Mouse (Mus musculus): Measurements from ENCODE around the gene Gzmk.
"Not testable (repeated sequence)": the region's sequence is repeated elsewhere in the genome, so short reads cannot be mapped to it uniquely, and the experiment has no call there.

The Gzmk gene

GRCm38 (mm10) chr13:113225811-113226210 lies at the start of gene Gzmk:
Gene Gzmk (minus strand): TSS chr13:113225908.
- peak; percentile 80 for DNase-seq

GRCm38 (mm10) chr13:113271189-113271588 lies 45.5 kb upstream of the Gzmk start:
- DNase-seq, result no peak

- peak; percentile 79 for DNase-seq
Observed at GRCm38 (mm10) chr13:113269777-113270776, 44.4 kb upstream of the Gzmk start.

GRCm38 (mm10) chr13:113267204-113267603 lies 41.5 kb upstream of the Gzmk start:
- no peak for DNase-seq

- peak; percentile 45 for DNase-seq
Observed at GRCm38 (mm10) chr13:113266495-113266951, 40.8 kb upstream of the Gzmk start.

GRCm38 (mm10) chr13:113265257-113265656 lies 39.5 kb upstream of the Gzmk start:
- DNase-seq, result no peak

- DNase-seq, result peak; percentile 39
Observed at GRCm38 (mm10) chr13:113262822-113263221, 37.1 kb upstream of the Gzmk start.

GRCm38 (mm10) chr13:113259237-113259636 lies 33.5 kb upstream of the Gzmk start:
- DNase-seq, result no peak

GRCm38 (mm10) chr13:113257190-113257589 lies 31.5 kb upstream of the Gzmk start:
- no peak for DNase-seq

- DNase-seq, result peak; percentile 23
Observed at GRCm38 (mm10) chr13:113256766-113257165, 31.1 kb upstream of the Gzmk start.

GRCm38 (mm10) chr13:113252580-113252979 lies 26.9 kb upstream of the Gzmk start:
- not testable (repeated sequence) for DNase-seq

- DNase-seq, result no peak
Observed at GRCm38 (mm10) chr13:113245025-113245424, 19.3 kb upstream of the Gzmk start.

- DNase-seq, result no peak
Observed at GRCm38 (mm10) chr13:113242129-113242528, 16.4 kb upstream of the Gzmk start.

GRCm38 (mm10) chr13:113227666-113228463 lies 2.2 kb upstream of the Gzmk start:
- no peak for DNase-seq

GRCm38 (mm10) chr13:113227076-113227475 lies 1.4 kb upstream of the Gzmk start:
- DNase-seq, result no peak

GRCm38 (mm10) chr13:113224105-113224504 lies 1.6 kb downstream of the Gzmk start:
- DNase-seq, result peak; percentile 75

GRCm38 (mm10) chr13:113221851-113222250 lies 3.9 kb downstream of the Gzmk start:
- no peak for DNase-seq

GRCm38 (mm10) chr13:113213865-113214264 lies 11.8 kb downstream of the Gzmk start:
- no peak for DNase-seq

- no peak for DNase-seq
Observed at GRCm38 (mm10) chr13:113212401-113212800, 13.3 kb downstream of the Gzmk start.

- DNase-seq, result no peak
Observed at GRCm38 (mm10) chr13:113211345-113211744, 14.4 kb downstream of the Gzmk start.

- no peak for DNase-seq
Observed at GRCm38 (mm10) chr13:113209624-113210023, 16.1 kb downstream of the Gzmk start, which contains the start of gene Esm1. Gene Esm1 (plus strand): TSS chr13:113209659.

- DNase-seq, result no peak
Observed at GRCm38 (mm10) chr13:113205346-113205745, 20.4 kb downstream of the Gzmk start.

GRCm38 (mm10) chr13:113203146-113203545 lies 22.6 kb downstream of the Gzmk start:
- DNase-seq, result no peak

Measured in layer of hippocampus, adult 9-11 months (tissue).